Mouse (Mus musculus): ENCODE data around the gene Rpgrip1l.

GRCm38 (mm10) chr8:91317567-91318227 is 4.6 kb upstream of the Rpgrip1l start:
- TF ChIP-seq CTCF (IDR thresholded peaks at IDR 0.05; ENCODE audit: low read depth, low read length) (no peak), POLR2A (IDR thresholded peaks at IDR 0.05; ENCODE audit: insufficient read depth, low read length) (no peak), EP300 (IDR thresholded peaks at IDR 0.05; ENCODE audit: insufficient read depth, low read depth, low read length) (no peak)

All from ES-Bruce4 (cell line).